Mouse (Mus musculus) monocyte, adult 5-6 weeks (primary cell): Measurements from ENCODE around the gene Wdr18. TPM values are rescaled to one million over a fixed set of nuclear protein-coding genes. Genes with fewer than 3 reads are reported as not detected.

Experiments used
- ATAC-seq: fragments of 153-309, 156-312 bp; replicated peaks from 2 replicates; pipeline ENCODE4 v1.8.0; 2017; ENCODE audit warnings: mild to moderate bottlenecking; ENCODE audit not compliant: low TSS enrichment, insufficient number of reproducible peaks, severe bottlenecking, poor library complexity, low FRiP score
- total RNA-seq: library from RNA; stranded (forward); fragments of 200-1000, 200-491, 200-594 nt; gene quantifications from 3 replicates; pipeline ENCODE4 v1.2.3, GENCODE M21; 2017

The Wdr18 gene
- total RNA-seq, 1 experiment from 2014 or later = 14.2 TPM

- ATAC-seq = peak; percentile 49
Measured at GRCm38 (mm10) chr10:79926491-79927323, 33.2 kb upstream of the Wdr18 start, which contains the start of gene Arid3a. TSS of gene Arid3a (plus strand) at chr10:79927043.

GRCm38 (mm10) chr10:79927324-79928029, 32.5 kb upstream of the Wdr18 start:
- ATAC-seq = 0 out of 2 replicates have a peak, but pooled peaks have one; percentile 2

- ATAC-seq = peak; percentile 33; the same call in 1 of the 2 replicates
Measured at GRCm38 (mm10) chr10:79928030-79928694, 31.8 kb upstream of the Wdr18 start.

GRCm38 (mm10) chr10:79928907-79929701, 30.8 kb upstream of the Wdr18 start:
- ATAC-seq = no peak

GRCm38 (mm10) chr10:79929967-79930825, 29.8 kb upstream of the Wdr18 start:
- ATAC-seq = no peak

- no peak for ATAC-seq
Measured at GRCm38 (mm10) chr10:79930826-79931186, 29.1 kb upstream of the Wdr18 start.

- no peak for ATAC-seq
Measured at GRCm38 (mm10) chr10:79931797-79932196, 28.2 kb upstream of the Wdr18 start.

GRCm38 (mm10) chr10:79932736-79933135, 27.2 kb upstream of the Wdr18 start:
- no peak for ATAC-seq

GRCm38 (mm10) chr10:79933145-79933679, 26.7 kb upstream of the Wdr18 start:
- ATAC-seq = no peak

GRCm38 (mm10) chr10:79933861-79934260, 26.1 kb upstream of the Wdr18 start:
- no peak for ATAC-seq

GRCm38 (mm10) chr10:79934272-79934721, 25.7 kb upstream of the Wdr18 start:
- 0 out of 2 replicates have a peak, but pooled peaks have one; percentile 12 for ATAC-seq

- ATAC-seq = no peak
Measured at GRCm38 (mm10) chr10:79934794-79935569, 25.0 kb upstream of the Wdr18 start.

- no peak for ATAC-seq
Measured at GRCm38 (mm10) chr10:79936284-79936910, 23.6 kb upstream of the Wdr18 start.

- peak; percentile 57 for ATAC-seq
Measured at GRCm38 (mm10) chr10:79936911-79937441, 23.0 kb upstream of the Wdr18 start.

- no peak for ATAC-seq
Measured at GRCm38 (mm10) chr10:79937775-79938526, 22.0 kb upstream of the Wdr18 start.
